Mouse (Mus musculus): ENCODE results near the gene D930007J09Rik. TPM values are rescaled to one million over a fixed set of nuclear protein-coding genes. Genes with fewer than 3 reads are reported as not detected.
A peak's percentile ranks its signal among the peaks of the same experiment; 100 is the strongest.

D930007J09Rik gene
- total and polyA plus RNA-seq, 3 experiments, result 10.4 TPM; not detected in 2

DNA sequence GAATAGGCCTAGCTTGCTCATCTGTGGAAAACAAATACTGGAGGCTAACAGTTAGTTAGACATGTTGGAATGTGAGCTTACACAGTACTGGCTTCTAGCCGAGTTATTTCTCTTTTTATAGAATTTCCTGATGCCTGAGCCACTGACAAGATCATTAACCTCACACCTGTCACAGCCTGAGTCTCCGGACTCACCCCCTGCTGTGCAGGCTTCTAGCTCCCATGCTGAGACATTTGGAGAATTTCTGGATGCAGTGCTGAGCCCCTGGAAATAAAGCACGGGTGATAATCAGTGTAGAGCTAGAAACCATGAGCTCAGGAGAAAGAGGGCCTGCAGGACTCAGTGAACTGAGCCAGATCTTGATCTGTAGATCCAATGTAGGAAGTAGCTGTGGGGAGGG lies 32.7 kb downstream of the D930007J09Rik start:
- TF ChIP-seq ETS1 (IDR thresholded peaks at IDR 0.05; ENCODE audit: low read depth, low read length), result no peak
- no peak for TF ChIP-seq MAX (IDR thresholded peaks at IDR 0.05; ENCODE audit: low read length)
- TF ChIP-seq USF2 (IDR thresholded peaks at IDR 0.05; ENCODE audit: borderline replicate concordance in 1 of 2, insufficient read depth in 1 of 2, low read depth in 1 of 2, low read length in 2 of 2), result no peak
- TF ChIP-seq ZMIZ1 (IDR thresholded peaks at IDR 0.05; ENCODE audit: low read depth, low read length), result no peak
- no peak for TF ChIP-seq POLR2A (IDR thresholded peaks at IDR 0.05; ENCODE audit: control insufficient read depth in 1 of 2, insufficient read depth in 1 of 2, low read depth in 1 of 2, low read length in 2 of 2, poor library complexity in 1 of 2)
- TF ChIP-seq RCOR1 (IDR thresholded peaks at IDR 0.05; ENCODE audit: low read depth, low read length), result no peak
- TF ChIP-seq MXI1 (IDR thresholded peaks at IDR 0.05; ENCODE audit: low read depth, low read length), result no peak
- H3K9ac ChIP-seq (ENCODE audit: control insufficient read depth, low read depth, low read length, poor library complexity, severe bottlenecking), result no peak overlapping the region
- H3K27me3 ChIP-seq (ENCODE audit: control insufficient read depth in 1 of 2, insufficient read depth in 2 of 2, low read length in 2 of 2), result peaks cover 2% of the 10 kb centered on the region in 2 experiments; a peak in 3 of 4 replicates
- H3K4me1 ChIP-seq (ENCODE audit: control insufficient read depth in 1 of 2, insufficient read depth in 2 of 2, low read length in 2 of 2), result no peaks in the 10 kb centered on the region
- H3K27ac ChIP-seq (ENCODE audit: control insufficient read depth, low read depth, low read length), result no peak overlapping the region
- no peaks in the 10 kb centered on the region for H3K79me2 ChIP-seq (ENCODE audit: control insufficient read depth, insufficient read depth, low read length, poor library complexity)
- peak; percentile 7 for DNase-seq (ENCODE audit: low read depth, low spot score)
- no peaks in the 10 kb centered on the region for H3K9me3 ChIP-seq (replicated peaks; ENCODE audit: insufficient read depth, low read length)
- no peaks in the 10 kb centered on the region for H3K36me3 ChIP-seq (ENCODE audit: control insufficient read depth in 1 of 2, insufficient read depth in 2 of 2, low read length in 2 of 2)
- H3K4me3 ChIP-seq (ENCODE audit: control insufficient read depth in 1 of 2, insufficient read depth in 1 of 2, low read depth in 2 of 2, low read length in 2 of 2), result no peak overlapping the region

DNA sequence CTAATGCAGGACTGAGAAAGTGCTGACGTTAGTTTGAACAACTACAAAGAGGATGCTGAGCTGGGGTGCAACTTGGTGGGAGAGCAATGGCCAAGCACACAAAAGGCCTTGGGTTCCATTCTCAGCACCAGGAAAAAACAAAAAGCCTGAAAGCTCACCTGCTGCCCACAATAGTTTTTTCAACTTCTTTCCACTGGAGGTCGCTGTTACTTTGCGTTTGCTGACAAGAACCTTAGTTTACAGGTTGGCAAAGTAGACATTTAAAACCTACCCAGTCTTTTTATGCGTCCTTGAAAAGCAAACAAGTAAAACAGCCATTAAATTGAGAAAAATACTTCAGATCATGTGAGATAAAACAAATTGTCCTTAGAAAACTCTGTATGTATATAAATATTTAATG lies 34.5 kb downstream of the D930007J09Rik start:
- Histone ChIP-seq H3K27me3 (ENCODE audit: control insufficient read depth in 1 of 2, insufficient read depth in 2 of 2, low read length in 2 of 2) (peaks cover 3 to 4% of the 10 kb centered on the region in 2 experiments; a peak in 3 of 4 replicates), H3K79me2 (ENCODE audit: control insufficient read depth, insufficient read depth, low read length, poor library complexity) (no peaks in the 10 kb centered on the region), H3K36me3 (ENCODE audit: control insufficient read depth in 1 of 2, insufficient read depth in 2 of 2, low read length in 2 of 2) (no peaks in the 10 kb centered on the region), H3K9me3 (replicated peaks; ENCODE audit: insufficient read depth, low read length) (no peaks in the 10 kb centered on the region), H3K4me3 (ENCODE audit: control insufficient read depth in 1 of 2, insufficient read depth in 1 of 2, low read depth in 2 of 2, low read length in 2 of 2) (no peak overlapping the region), H3K9ac (ENCODE audit: control insufficient read depth, low read depth, low read length, poor library complexity, severe bottlenecking) (no peak overlapping the region), H3K27ac (ENCODE audit: control insufficient read depth, low read depth, low read length) (no peak overlapping the region), H3K4me1 (ENCODE audit: control insufficient read depth in 1 of 2, insufficient read depth in 2 of 2, low read length in 2 of 2) (no peaks in the 10 kb centered on the region)
- TF ChIP-seq CTCF (IDR thresholded peaks at IDR 0.05 in 2 of 3, conservative IDR thresholded peaks at IDR 0.05 in 1 of 3; ENCODE audit: control insufficient read depth in 1 of 3, insufficient read depth in 1 of 3, low read depth in 2 of 3, low read length in 3 of 3, poor library complexity in 1 of 3, severe bottlenecking in 1 of 3) (peak; percentile 38 to 76 (median 58); a peak in 5 of 6 replicates), MAFK (IDR thresholded peaks at IDR 0.05; ENCODE audit: borderline replicate concordance, low read depth, low read length) (no peak), JUND (IDR thresholded peaks at IDR 0.05; ENCODE audit: low read depth, low read length) (no peak), NELFE (IDR thresholded peaks at IDR 0.05; ENCODE audit: low read depth, low read length) (no peak), ZMIZ1 (IDR thresholded peaks at IDR 0.05; ENCODE audit: low read depth, low read length) (no peak), MYC (IDR thresholded peaks at IDR 0.05; ENCODE audit: low read depth, low read length) (no peak), MAZ (IDR thresholded peaks at IDR 0.05; ENCODE audit: low read depth, low read length) (no peak), RAD21 (IDR thresholded peaks at IDR 0.05; ENCODE audit: low read depth, low read length) (peak; percentile 73), POLR2A (IDR thresholded peaks at IDR 0.05; ENCODE audit: control insufficient read depth in 1 of 2, insufficient read depth in 1 of 2, low read depth in 1 of 2, low read length in 2 of 2, poor library complexity in 1 of 2) (no peak), ZC3H11A (IDR thresholded peaks at IDR 0.05; ENCODE audit: low read depth, low read length) (peak; percentile 18; the same call in 1 of the 2 replicates), ETS1 (IDR thresholded peaks at IDR 0.05; ENCODE audit: low read depth, low read length) (no peak), SMC3 (IDR thresholded peaks at IDR 0.05; ENCODE audit: low read depth, low read length) (peak; percentile 50)
- peak; percentile 66 for DNase-seq (ENCODE audit: low read depth, low spot score)
